Mouse (Mus musculus) E14TG2a.4 (cell line): ENCODE data around the gene Il11ra1.

Experiments
- CTCF ChIP-seq: conservative IDR thresholded peaks from 2 replicates; pipeline ENCODE4 v1.5.1; 2014; ENCODE audit warnings: low read length
- NANOG ChIP-seq: IDR thresholded peaks from 2 replicates; pipeline ENCODE4 v1.6.1; 2014; ENCODE audit warnings: borderline replicate concordance, low read length, mixed read lengths
- POU5F1 ChIP-seq: IDR thresholded peaks from 2 replicates; pipeline ENCODE4 v1.6.1; 2014; ENCODE audit warnings: low read length, borderline replicate concordance

GRCm38 (mm10) chr4:41662723-41663122 is 37.1 kb upstream of the Il11ra1 start:
- TF ChIP-seq CTCF (no peak), POU5F1 (no peak), NANOG (no peak)
